Mouse (Mus musculus) intestine, postnatal 0 days (tissue): ENCODE measurements at regions not wholly inside any gene's neighbourhood (a gene's known extent, or its start where the extent isn't known, plus 50 kb on each side); places are given as distances from the start of the nearest gene placed in this dataset.

Experiments
- ATAC-seq: fragments of 200-750 bp; cut with Nextera tagmentation; 2 replicates; pipeline ENCODE4 v1.8.0; 2017; ENCODE audit warnings: mild to moderate bottlenecking, moderate TSS enrichment, moderate library complexity
- H3K27ac ChIP-seq: fragments of 300-500 bp; sonication (generic); 2 replicates; pipeline ENCODE4 v1.5.1; 2014; ENCODE audit warnings: mild to moderate bottlenecking, low read depth, low read length, moderate library complexity
- H3K27me3 ChIP-seq: fragments of 300-500 bp; sonication (generic); replicated peaks from 2 replicates; pipeline ENCODE4 v1.6.1; 2014; ENCODE audit warnings: low read length, mixed read lengths; ENCODE audit not compliant: control insufficient read depth, insufficient read depth
- H3K36me3 ChIP-seq: fragments of 300-500 bp; sonication (generic); 2 replicates; pipeline ENCODE4 v1.6.1; 2014; ENCODE audit warnings: mild to moderate bottlenecking, moderate library complexity; ENCODE audit not compliant: control insufficient read depth, insufficient read depth
- H3K4me1 ChIP-seq: fragments of 300-500 bp; sonication (generic); replicated peaks from 2 replicates; pipeline ENCODE4 v1.6.1; 2014; ENCODE audit warnings: antibody characterized with exemption, low read length, mixed read lengths; ENCODE audit not compliant: control insufficient read depth, insufficient read depth
- H3K4me2 ChIP-seq: fragments of 300-500 bp; sonication (generic); replicated peaks from 2 replicates; pipeline ENCODE4 v1.6.1; 2014; ENCODE audit warnings: low read depth, mild to moderate bottlenecking, moderate library complexity
- H3K4me3 ChIP-seq: fragments of 300-500 bp; sonication (generic); 2 replicates; pipeline ENCODE4 v1.5.1; 2014; ENCODE audit warnings: low read depth, low read length
- H3K9ac ChIP-seq: fragments of 300-500 bp; sonication (generic); 2 replicates; pipeline ENCODE4 v1.6.1; 2014; ENCODE audit warnings: mild to moderate bottlenecking, low read depth, low read length
- H3K9me3 ChIP-seq: fragments of 300-500 bp; sonication (generic); 2 replicates; pipeline ENCODE4 v1.6.1; 2016; ENCODE audit warnings: mixed run types; ENCODE audit not compliant: control insufficient read depth
- CTCF ChIP-seq: sonication (generic); IDR thresholded peaks from 2 replicates; pipeline ENCODE4 v1.5.1; 2016; ENCODE audit warnings: low read depth, mild to moderate bottlenecking, control low read depth, antibody characterized with exemption, moderate library complexity
- WGBS: fragments of 180-500 bp; shearing (Covaris S2); extraction: QIAGEN DNeasy Blood & Tissue Kit; methylation state at CpG from one replicate; pipeline ENCODE4 v1.1.7; 2014; 5-methylcytosine and 5-hydroxymethylcytosine counted together

DNA sequence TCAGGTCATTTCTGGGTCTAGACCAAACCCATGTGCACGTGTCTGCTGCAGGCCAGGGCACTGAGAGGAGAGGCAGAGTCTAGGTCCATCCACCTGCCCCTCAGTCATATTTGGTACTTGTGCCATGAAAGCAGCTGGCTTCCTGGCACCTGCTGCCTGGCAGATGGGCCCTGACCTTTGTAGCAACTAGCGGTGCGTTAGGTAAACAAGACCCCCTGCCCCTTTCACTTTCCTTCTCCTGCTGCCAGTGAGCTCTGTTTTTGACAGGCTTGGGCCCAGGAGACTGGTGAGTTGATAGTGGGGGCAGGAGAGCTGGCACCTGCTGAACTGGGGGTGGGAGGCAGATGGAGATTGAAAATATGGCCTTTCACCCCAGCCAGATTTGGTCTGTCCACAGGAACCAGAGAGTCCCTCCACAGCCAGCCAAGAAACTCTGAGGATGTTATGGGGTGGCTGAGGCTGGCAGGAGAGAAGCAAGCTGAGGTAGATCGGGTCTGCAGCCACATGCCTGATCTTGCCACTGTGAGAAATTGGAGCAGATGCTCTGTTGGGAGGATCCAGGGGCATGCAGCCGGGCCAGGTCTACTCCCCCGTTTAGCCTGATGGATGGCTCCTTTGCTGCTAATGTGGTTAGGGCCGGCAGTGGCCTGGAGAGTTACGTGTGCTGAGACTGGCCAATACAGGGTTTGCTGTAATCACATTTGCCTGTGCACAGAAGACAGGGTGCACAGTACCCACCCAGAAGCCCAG lies 316.6 kb upstream of the 4931429L15Rik start:
- H3K9me3 ChIP-seq = no peaks in the 10 kb centered on the region
- H3K27me3 ChIP-seq = no peaks in the 10 kb centered on the region
- no peak for ATAC-seq
- no peak overlapping the region for H3K4me3 ChIP-seq
- no peak overlapping the region for H3K27ac ChIP-seq
- H3K4me2 ChIP-seq = no peak overlapping the region
- H3K4me1 ChIP-seq = no peaks in the 10 kb centered on the region
- no peaks in the 10 kb centered on the region for H3K36me3 ChIP-seq
- TF ChIP-seq CTCF = no peak
- no peak overlapping the region for H3K9ac ChIP-seq
- WGBS = 55% methylated on average over 8 of the region's 8 CpGs

DNA sequence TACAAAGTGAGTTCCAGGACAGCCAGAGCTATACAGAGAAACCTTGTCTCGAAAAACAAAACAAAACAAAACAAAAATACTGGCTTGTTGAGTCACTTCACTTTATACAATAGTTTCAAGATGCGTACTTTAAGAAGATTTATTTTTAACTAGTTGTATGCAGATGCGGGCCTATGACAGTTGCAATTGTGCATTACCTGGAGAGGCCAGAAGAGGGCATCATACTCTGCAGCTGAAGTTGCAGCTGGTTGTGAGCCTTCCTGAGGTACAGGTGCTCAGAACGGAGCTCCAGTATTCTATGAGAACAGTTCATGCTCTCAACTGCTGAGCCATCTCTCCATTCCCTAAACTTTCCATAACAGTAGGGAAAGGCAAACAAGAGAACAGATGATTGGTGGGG lies 314.2 kb upstream of the 4931429L15Rik start:
- 82% methylated on average over 4 of the region's 4 CpGs for WGBS
- no peak overlapping the region for H3K4me2 ChIP-seq
- TF ChIP-seq CTCF = peak; percentile 54
- no peaks in the 10 kb centered on the region for H3K27me3 ChIP-seq
- H3K27ac ChIP-seq = no peak overlapping the region
- no peaks in the 10 kb centered on the region for H3K9me3 ChIP-seq
- H3K36me3 ChIP-seq = no peaks in the 10 kb centered on the region
- no peak overlapping the region for H3K9ac ChIP-seq
- ATAC-seq = no peak
- no peaks in the 10 kb centered on the region for H3K4me1 ChIP-seq
- no peak overlapping the region for H3K4me3 ChIP-seq

DNA sequence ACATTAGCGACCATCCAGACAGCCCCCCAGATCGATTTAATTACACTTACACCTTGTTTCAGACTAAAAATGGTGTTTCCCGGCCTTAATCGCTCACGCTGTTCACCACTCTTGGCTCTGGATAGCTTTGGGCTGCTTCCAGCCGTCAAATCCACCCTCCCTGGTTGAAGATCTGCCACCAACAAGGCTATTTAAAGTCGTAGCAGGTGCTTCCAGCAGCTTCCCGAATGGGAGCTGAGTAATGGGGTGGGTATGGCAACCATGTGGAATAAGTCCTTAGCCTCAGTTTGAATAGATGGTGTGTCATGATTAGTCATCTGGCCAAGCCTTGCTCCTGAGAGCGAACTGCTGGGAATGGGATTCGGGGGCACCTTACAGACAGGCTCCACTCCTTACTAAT lies 312.8 kb upstream of the 4931429L15Rik start:
- H3K9ac ChIP-seq = no peak overlapping the region
- H3K4me1 ChIP-seq = no peaks in the 10 kb centered on the region
- no peak for TF ChIP-seq CTCF
- no peak for ATAC-seq
- 81% methylated on average over 10 of the region's 10 CpGs for WGBS
- H3K27ac ChIP-seq = no peak overlapping the region
- H3K4me2 ChIP-seq = no peak overlapping the region
- H3K9me3 ChIP-seq = no peaks in the 10 kb centered on the region
- H3K36me3 ChIP-seq = no peaks in the 10 kb centered on the region
- no peak overlapping the region for H3K4me3 ChIP-seq
- no peaks in the 10 kb centered on the region for H3K27me3 ChIP-seq

DNA sequence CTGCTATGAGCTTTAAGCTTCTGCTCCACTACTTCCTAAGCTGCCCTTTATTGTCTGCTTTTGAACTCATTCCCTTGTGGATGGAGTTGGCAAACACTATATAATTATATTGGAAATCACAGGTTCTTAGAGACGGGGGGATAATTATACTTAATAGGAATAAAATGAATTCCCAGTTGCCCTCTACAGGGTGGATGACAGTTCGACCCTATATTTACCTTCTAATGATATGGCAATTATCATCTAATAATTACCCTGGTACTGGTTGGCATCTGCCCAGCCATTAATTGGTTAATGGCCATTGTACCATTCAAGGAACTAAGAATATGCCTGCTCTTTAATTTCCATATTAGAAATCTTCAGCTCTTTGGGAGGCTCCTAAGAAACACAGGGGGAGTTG lies 302.5 kb upstream of the 4931429L15Rik start:
- Histone ChIP-seq H3K4me1 (no peaks in the 10 kb centered on the region), H3K4me2 (no peak overlapping the region), H3K36me3 (no peaks in the 10 kb centered on the region), H3K9me3 (no peaks in the 10 kb centered on the region), H3K4me3 (no peak overlapping the region), H3K27me3 (no peaks in the 10 kb centered on the region), H3K9ac (no peak overlapping the region), H3K27ac (no peak overlapping the region)
- no peak for ATAC-seq
- WGBS = 72% methylated on average over 2 of the region's 2 CpGs
- no peak for TF ChIP-seq CTCF

DNA sequence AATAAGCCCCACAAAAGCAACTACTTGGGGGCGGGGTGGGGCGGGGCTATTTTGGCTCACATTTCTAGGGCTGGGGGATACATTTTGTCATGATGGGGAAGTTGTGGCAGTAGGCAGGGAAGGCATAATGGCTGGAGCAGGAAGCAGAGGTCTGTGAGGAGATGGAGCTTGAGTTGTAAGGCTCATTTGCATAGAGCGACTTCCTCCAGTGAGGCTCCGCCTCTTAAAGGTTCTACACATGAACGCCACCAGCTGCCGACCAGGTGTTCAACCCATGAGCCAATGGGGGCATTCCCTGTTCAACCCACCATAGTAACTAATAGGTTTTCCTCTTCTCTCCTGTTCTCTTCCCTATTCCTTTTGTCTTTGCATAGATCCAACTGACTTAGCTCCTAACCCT lies 302.1 kb upstream of the 4931429L15Rik start:
- 96% methylated on average over 6 of the region's 6 CpGs for WGBS
- no peak overlapping the region for H3K4me3 ChIP-seq
- H3K27ac ChIP-seq = no peak overlapping the region
- no peak for ATAC-seq
- no peak for TF ChIP-seq CTCF
- no peak overlapping the region for H3K9ac ChIP-seq
- H3K27me3 ChIP-seq = no peaks in the 10 kb centered on the region
- H3K36me3 ChIP-seq = no peaks in the 10 kb centered on the region
- no peak overlapping the region for H3K4me2 ChIP-seq
- H3K4me1 ChIP-seq = no peaks in the 10 kb centered on the region
- no peaks in the 10 kb centered on the region for H3K9me3 ChIP-seq

DNA sequence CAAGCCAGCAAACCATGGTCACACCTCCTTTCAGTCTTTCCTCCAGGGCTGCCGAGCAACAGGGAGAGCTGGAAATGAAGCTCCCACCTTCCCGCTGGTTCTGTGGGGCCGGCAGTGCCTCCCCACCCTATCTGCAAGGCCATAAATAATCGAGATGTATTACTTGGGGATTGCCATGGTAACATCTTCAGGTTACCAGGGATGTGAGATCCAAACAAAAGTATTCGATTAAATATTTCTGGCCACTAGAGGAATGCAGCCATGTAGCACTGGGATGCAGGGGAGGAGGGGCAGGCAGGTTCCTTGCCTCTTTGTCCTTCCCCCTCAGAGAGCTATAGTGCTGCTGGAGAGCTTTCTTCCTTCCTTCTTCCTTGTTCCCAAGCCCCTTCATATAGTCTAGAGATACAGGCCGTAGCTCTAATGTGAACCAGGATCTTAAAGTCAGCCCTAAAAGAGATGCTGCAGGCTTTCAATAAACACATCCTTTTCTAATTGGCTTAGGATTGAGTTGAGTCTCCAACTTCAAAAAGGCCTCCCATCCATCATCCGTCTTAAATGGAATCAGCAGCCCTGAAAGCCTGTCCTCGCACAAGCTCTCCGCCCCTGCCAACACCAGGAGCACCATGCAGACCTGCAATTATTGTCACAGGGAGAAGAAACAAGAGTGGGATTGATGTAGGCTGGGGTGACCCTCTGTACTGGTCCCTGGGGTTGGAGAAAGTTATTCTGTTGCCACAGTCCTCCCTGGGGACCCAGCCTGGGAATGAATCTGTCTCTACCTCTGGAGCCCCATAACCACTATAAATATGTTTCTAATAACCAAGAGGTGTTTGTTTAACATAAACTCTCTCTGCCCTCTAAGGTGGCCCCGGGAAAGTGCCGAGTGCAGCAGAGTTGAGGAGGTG lies 290.6 kb upstream of the 4931429L15Rik start:
- Histone ChIP-seq H3K9me3 (no peaks in the 10 kb centered on the region), H3K27me3 (no peaks in the 10 kb centered on the region), H3K4me3 (no peak overlapping the region), H3K27ac (no peak overlapping the region), H3K4me2 (no peak overlapping the region), H3K4me1 (no peaks in the 10 kb centered on the region), H3K36me3 (no peaks in the 10 kb centered on the region), H3K9ac (no peak overlapping the region)
- no peak for TF ChIP-seq CTCF
- WGBS = 20% methylated on average over 11 of the region's 11 CpGs
- ATAC-seq = no peak
